Mouse (Mus musculus): Measurements from ENCODE around the gene Hsp90ab1. TPM values are rescaled to one million over a fixed set of nuclear protein-coding genes. Genes with fewer than 3 reads are reported as not detected.

Gene Hsp90ab1
- total RNA-seq, 2 experiments from 2014 or later, result 1,811 to 1,865 TPM

GRCm38 (mm10) chr17:45556514-45557245, 16.4 kb downstream of the Hsp90ab1 start:
- DNase-seq, result no peak

DNA sequence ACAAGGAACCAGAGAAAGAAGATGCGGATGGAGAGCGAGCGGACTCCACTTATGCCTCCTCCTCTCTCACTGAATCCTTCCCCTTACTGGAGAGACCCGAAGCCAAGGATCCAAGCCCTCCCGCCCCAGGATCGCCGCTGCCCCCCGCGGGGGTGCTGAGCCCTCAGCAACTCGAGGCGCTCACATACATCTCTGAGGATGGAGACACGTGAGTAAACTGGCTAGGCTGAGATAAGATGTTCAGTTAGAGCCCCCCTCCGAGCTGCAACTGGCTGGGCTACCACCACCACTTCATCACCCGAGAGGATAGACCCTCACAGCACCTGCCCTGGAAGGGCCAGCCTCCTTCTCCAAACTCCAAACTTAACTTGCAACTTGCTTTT, 17.0 kb downstream of the Hsp90ab1 start:
- DNase-seq, result no peak

DNA sequence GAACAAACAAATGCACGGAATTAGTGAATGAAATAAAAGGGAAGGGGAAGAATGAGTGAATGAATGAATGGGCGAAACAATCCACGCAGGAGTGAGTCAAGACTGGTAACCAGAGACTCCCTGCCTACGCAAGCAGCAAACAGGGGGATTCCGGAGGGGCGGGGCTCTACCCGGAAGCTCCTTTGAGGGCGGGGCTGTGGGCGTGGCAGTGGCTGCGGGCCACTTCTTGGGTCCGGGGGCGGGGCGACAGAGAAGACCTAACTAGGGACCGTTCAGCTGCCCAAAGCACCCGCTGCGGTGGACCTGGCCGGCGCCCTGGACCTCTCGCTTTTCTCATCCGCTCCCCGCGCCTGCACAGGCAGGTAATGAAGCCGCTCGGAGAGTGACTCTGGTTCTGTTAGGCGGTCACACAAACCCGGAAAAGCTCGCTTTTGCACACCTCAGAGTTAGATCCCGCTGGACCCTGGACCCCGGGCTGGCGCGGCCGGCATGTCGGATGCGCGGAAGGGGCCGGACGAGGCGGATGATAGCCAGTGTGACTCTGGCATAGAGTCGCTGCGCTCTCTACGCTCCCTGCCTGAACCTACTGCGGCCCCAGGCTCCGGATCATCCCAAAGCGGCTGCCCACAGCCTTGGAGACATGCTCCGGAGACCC, 17.5 kb downstream of the Hsp90ab1 start, which contains the start of gene Nfkbie:
Gene Nfkbie (plus strand): TSS at position 252 of the 655 bp plus-strand sequence.
- peak; percentile 85 to 86 for DNase-seq

GRCm38 (mm10) chr17:45554420-45554819, 18.7 kb downstream of the Hsp90ab1 start:
- DNase-seq, result no peak

GRCm38 (mm10) chr17:45553065-45553464, 20.0 kb downstream of the Hsp90ab1 start:
- DNase-seq, result no peak

DNA sequence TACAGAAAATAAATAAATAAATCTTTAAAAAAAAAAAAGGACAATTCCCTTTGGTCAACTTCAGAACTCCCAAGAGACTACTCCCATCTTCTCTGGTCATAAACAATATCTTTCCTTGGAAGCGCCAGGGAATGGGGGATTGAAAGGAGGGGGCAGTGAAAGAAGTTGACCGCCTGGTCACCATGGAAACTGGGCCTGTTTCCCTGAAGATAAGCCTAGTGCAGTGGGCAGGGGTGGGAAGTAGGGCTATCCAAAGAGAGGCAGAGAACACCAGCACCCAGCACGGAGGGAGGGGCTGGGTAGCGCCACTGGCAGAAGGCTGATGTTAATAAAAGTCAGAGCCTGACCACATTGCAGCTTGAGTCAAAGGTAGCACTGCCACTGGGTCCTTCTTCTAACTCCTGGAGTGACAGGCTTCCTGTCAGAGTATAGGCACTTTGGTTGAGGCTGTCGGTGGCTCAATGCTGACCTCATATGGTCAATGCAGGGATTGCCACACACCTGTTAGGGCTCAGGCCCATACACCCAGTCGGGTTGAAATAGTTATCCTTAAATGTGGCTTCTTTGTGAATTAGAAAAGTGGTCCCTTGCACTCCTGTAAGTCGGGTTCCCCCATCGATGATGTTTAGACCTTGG, 21.1 kb downstream of the Hsp90ab1 start:
- peak; percentile 78 to 80 for DNase-seq

GRCm38 (mm10) chr17:45551249-45551796, 21.7 kb downstream of the Hsp90ab1 start:
- no peak for DNase-seq

GRCm38 (mm10) chr17:45550253-45550652, 22.8 kb downstream of the Hsp90ab1 start:
- DNase-seq, result no peak

DNA sequence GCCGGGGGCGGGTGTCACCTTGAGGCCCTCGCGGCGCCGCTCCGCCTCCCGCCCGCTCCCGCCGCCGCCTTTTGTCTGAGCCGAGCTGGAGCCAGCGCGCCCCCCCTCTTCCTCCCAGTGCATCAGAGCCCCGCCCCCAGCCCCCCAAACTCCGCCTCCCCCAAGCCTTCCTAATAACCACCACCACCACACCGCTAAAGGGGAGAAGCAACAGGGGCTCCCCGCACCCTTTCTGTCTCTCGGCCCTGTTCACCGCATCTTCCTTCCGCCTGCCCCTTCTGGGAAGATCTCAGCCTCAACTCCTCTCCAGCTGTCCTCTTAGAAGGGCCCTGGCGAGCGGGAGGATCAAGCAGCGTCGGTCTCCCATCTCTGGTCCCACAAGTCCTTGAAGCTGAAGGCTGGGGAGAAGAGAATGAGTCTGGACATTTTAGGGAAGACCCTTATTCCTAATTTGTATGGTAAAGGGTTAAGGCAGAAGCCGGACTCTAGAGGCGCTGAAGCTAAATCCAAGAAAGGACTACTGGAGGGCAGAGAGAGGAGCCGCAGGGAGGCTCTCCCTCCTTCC, 23.4 kb downstream of the Hsp90ab1 start, which contains the start of gene Tmem151b:
Gene Tmem151b (minus strand): TSS at position 61 of the 565 bp plus-strand sequence.
- DNase-seq, result no peak

GRCm38 (mm10) chr17:45548541-45549512, 24.2 kb downstream of the Hsp90ab1 start:
- no peak for DNase-seq

DNA sequence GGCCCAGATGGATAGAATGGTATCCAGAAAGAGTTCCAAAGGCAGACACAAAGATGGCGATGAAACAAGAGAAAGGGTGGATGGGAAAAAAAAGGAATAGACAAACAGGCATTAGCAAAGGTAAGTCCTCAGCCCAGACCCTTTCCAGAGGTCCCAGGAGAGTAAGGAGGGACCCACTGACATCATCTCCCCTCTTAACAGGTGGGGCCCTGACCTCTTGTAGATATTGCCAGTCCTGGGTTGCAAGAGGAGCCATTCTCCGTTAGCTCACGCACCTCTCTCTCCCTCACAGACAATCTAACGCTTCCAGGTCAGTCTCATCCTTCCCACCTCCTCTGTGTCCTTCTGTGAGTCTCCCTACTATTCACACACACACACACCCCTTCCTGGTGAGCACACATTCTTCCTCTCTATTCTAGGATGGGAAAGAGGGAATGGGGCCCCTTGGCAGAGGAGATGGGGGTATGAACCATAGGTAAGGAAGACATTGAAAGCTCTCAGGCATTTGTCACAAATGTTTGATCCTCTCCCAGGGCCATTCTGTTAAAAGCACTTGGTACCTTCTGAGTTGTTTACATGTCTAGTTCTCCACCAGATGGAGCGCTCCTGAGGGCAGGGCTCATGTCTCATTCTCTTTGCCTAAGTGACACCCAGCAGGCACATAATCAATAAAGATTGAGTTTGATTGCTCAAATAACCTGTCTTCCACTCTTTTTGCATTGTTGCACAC, 25.4 kb downstream of the Hsp90ab1 start:
- DNase-seq, result no peak

- DNase-seq, result no peak
Measured at GRCm38 (mm10) chr17:45546941-45547340, 26.1 kb downstream of the Hsp90ab1 start.

GRCm38 (mm10) chr17:45545278-45545961, 27.7 kb downstream of the Hsp90ab1 start:
- DNase-seq, result no peak

DNA sequence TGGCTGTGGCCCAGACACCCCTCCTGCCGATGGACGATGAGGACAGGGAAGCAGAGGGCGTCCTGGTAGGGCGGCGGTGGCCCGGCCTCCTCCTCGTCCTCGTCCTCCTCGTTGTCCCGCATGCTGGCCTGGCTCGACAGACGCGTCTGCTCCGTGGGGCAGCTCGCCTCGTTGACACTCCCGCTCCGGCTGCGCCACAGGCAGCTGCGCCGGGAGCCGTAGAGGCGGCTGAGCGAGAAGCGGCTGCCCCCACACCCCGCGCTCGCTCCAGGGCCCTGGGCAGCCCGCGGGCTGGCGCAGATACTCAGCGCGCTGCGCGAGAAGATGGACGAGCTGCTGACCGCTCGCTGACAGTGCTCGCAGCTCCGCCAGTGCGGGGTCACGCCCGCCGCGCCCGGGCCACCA, 28.2 kb downstream of the Hsp90ab1 start:
- no peak for DNase-seq

GRCm38 (mm10) chr17:45544001-45544872, 28.8 kb downstream of the Hsp90ab1 start:
- DNase-seq, result no peak

GRCm38 (mm10) chr17:45543115-45543514, 30.0 kb downstream of the Hsp90ab1 start:
- DNase-seq, result no peak

DNA sequence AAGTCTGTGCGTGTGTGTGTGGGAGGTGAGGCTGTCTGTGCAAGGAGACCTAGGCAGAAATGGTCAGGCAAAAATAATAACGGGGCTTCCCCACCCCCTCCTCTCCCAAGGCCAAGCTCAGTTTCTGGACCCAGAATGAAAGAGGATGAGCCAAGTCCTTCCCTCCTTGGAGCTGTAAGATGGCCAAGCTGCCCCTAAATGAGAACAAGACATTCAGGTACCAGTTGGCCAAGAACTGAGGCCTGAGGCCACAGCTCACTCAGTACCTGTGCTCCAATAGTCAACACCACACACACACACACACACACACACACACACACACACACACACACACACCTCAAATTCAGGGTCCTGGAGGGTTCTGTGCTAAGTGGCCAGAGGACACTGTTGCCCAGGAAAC, 30.4 kb downstream of the Hsp90ab1 start:
- no peak for DNase-seq

DNA sequence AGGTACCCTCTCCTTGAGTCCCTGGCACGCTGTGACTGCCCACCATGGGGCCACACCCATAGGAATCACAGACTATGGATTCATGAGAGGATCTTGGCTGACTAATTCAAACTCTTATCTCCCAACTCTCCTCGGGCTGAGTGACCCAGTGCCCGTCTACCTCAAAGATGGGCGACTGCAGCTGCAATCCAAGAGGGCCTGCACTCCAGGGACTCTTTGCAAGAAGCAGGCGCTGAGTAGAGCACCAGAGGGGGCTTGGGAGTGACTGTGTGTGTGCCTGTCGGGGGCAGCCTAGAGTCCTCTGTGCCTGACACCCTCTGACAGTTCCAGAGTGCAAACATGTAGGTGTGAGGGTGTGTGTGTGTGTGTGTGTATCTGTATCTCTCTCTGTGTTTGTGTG, 30.9 kb downstream of the Hsp90ab1 start:
- DNase-seq, result no peak

DNA sequence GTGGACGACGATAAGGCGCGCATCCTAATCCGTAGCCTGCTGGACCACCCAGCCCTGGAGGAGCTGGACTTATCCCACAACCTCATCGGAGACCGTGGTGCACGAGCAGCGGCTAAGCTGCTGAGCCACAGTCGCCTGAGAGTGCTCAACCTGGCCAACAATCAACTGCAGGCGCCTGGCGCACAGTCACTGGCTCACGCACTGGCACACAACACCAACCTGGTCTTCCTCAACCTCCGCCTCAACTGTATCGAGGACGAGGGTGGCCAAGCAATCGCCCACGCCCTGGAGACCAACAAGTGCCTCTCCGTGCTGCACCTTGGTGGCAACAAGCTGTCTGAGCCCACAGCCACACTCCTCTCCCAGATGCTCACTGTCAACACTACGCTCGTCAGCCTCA, 33.4 kb downstream of the Hsp90ab1 start:
- no peak for DNase-seq

Measured in layer of hippocampus, postnatal 36 days (tissue).